Mouse (Mus musculus) monocyte, adult 5-6 weeks (primary cell): Measurements from ENCODE around the gene Krtap3-2. TPM values are rescaled to one million over a fixed set of nuclear protein-coding genes. Genes with fewer than 3 reads are reported as not detected.
"Not testable (repeated sequence)": the region's sequence is repeated elsewhere in the genome, so short reads cannot be mapped to it uniquely, and the experiment has no call there.

Experiments used
- ATAC-seq: fragments of 153-309, 156-312 bp; replicated peaks from 2 replicates; pipeline ENCODE4 v1.8.0; 2017; ENCODE audit warnings: mild to moderate bottlenecking; ENCODE audit not compliant: low TSS enrichment, insufficient number of reproducible peaks, severe bottlenecking, poor library complexity, low FRiP score
- total RNA-seq: library from RNA; stranded (forward); fragments of 200-1000, 200-491, 200-594 nt; gene quantifications from 3 replicates; pipeline ENCODE4 v1.2.3, GENCODE M21; 2017

Krtap3-2 gene
- not detected in 3 replicates for total RNA-seq

- no peak for ATAC-seq
Observed at GRCm38 (mm10) chr11:99556753-99557152, at the start of gene Krtap3-2. TSS of gene Krtap3-2 (minus strand) at chr11:99556853.

GRCm38 (mm10) chr11:99603208-99603607, 46.6 kb upstream of the Krtap3-2 start, which contains the start of gene Gm11938:
TSS of gene Gm11938 (minus strand) at chr11:99603308.
- not testable (repeated sequence) for ATAC-seq

- ATAC-seq: not testable (repeated sequence)
Observed at GRCm38 (mm10) chr11:99597742-99598141, 41.1 kb upstream of the Krtap3-2 start, which contains the start of gene Krtap9-3. TSS of gene Krtap9-3 (minus strand) at chr11:99598105.

GRCm38 (mm10) chr11:99590981-99591380, 34.3 kb upstream of the Krtap3-2 start, which contains the start of gene Krtap1-3:
TSS of gene Krtap1-3 (minus strand) at chr11:99591339.
- no peak for ATAC-seq

GRCm38 (mm10) chr11:99585096-99585495, 28.4 kb upstream of the Krtap3-2 start:
- no peak for ATAC-seq

- ATAC-seq: no peak
Observed at GRCm38 (mm10) chr11:99583245-99583704, 26.6 kb upstream of the Krtap3-2 start, which contains the start of gene Krtap1-4. TSS of gene Krtap1-4 (minus strand) at chr11:99583654.

- ATAC-seq: no peak
Observed at GRCm38 (mm10) chr11:99581564-99581963, 24.9 kb upstream of the Krtap3-2 start.

GRCm38 (mm10) chr11:99581051-99581450, 24.4 kb upstream of the Krtap3-2 start:
- no peak for ATAC-seq

- ATAC-seq: no peak
Observed at GRCm38 (mm10) chr11:99580636-99581035, 24.0 kb upstream of the Krtap3-2 start, which contains the start of gene Krtap1-5. TSS of gene Krtap1-5 (minus strand) at chr11:99581016.

- no peak for ATAC-seq
Observed at GRCm38 (mm10) chr11:99574106-99574505, 17.5 kb upstream of the Krtap3-2 start.

GRCm38 (mm10) chr11:99573164-99573563, 16.5 kb upstream of the Krtap3-2 start:
- ATAC-seq: no peak

GRCm38 (mm10) chr11:99566530-99566929, 9.9 kb upstream of the Krtap3-2 start, which contains the start of gene Krtap3-1:
TSS of gene Krtap3-1 (minus strand) at chr11:99566630.
- no peak for ATAC-seq

GRCm38 (mm10) chr11:99562580-99562979, 5.9 kb upstream of the Krtap3-2 start:
- ATAC-seq: no peak

GRCm38 (mm10) chr11:99559366-99559765, 2.7 kb upstream of the Krtap3-2 start, which contains the start of gene Gm11939:
TSS of gene Gm11939 (minus strand) at chr11:99559466.
- no peak for ATAC-seq

GRCm38 (mm10) chr11:99557976-99558745, 1.5 kb upstream of the Krtap3-2 start:
- no peak for ATAC-seq

- no peak for ATAC-seq
Observed at GRCm38 (mm10) chr11:99556195-99556594, 458 bp downstream of the Krtap3-2 start.

- ATAC-seq: no peak
Observed at GRCm38 (mm10) chr11:99550765-99551164, 5.9 kb downstream of the Krtap3-2 start, which contains the start of gene Krtap3-3. TSS of gene Krtap3-3 (minus strand) at chr11:99550865.

GRCm38 (mm10) chr11:99547892-99548291, 8.8 kb downstream of the Krtap3-2 start:
- no peak for ATAC-seq

- no peak for ATAC-seq
Observed at GRCm38 (mm10) chr11:99539721-99540120, 16.9 kb downstream of the Krtap3-2 start.
